Mouse (Mus musculus): ENCODE measurements around the gene Tmc1. TPM values are rescaled to one million over a fixed set of nuclear protein-coding genes. Genes with fewer than 3 reads are reported as not detected.

The Tmc1 gene
- polyA plus RNA-seq (2012; fragmentation: generic; extraction: Trizol), result not detected
- long read RNA-seq, experiment 1, result 0 reads
- long read RNA-seq, experiment 2, result 0 reads

- TF ChIP-seq MAX (IDR thresholded peaks at IDR 0.05), result no peak
- TF ChIP-seq FOSL1 (IDR thresholded peaks at IDR 0.05; ENCODE audit: insufficient read depth, low read length, poor library complexity, severe bottlenecking), result no peak
- no peak for TF ChIP-seq CEBPB (IDR thresholded peaks at IDR 0.05; ENCODE audit: low read depth)
- TF ChIP-seq MYOD1 (IDR thresholded peaks at IDR 0.05; ENCODE audit: control insufficient read depth, insufficient read length, low read depth), result no peak
- no peak for TF ChIP-seq MYOG (IDR thresholded peaks at IDR 0.05; ENCODE audit: control insufficient read depth, extremely low read depth, insufficient read length)
- TF ChIP-seq USF1 (IDR thresholded peaks at IDR 0.05; ENCODE audit: low read depth), result no peak
- no peak for TF ChIP-seq CTCF (IDR thresholded peaks at IDR 0.05; ENCODE audit: control insufficient read depth, insufficient read depth, insufficient read length)
- no peaks in the 10 kb centered on the region for H3K27me3 ChIP-seq (ENCODE audit: control insufficient read depth, insufficient read depth, insufficient read length)
Observed at GRCm38 (mm10) chr19:20953874-20954273, at the start of gene Tmc1. TSS of gene Tmc1 (minus strand) at chr19:20954202.

GRCm38 (mm10) chr19:21001552-21001951 is 47.5 kb upstream of the Tmc1 start:
- no peak overlapping the region for H3K4me3 ChIP-seq (ENCODE audit: insufficient read depth, poor library complexity, severe bottlenecking)
- TF ChIP-seq MYOG (IDR thresholded peaks at IDR 0.05; ENCODE audit: control insufficient read depth, extremely low read depth, insufficient read length) (no peak), MAX (IDR thresholded peaks at IDR 0.05) (no peak), CTCF (IDR thresholded peaks at IDR 0.05; ENCODE audit: control insufficient read depth, insufficient read depth, insufficient read length) (no peak), FOSL1 (IDR thresholded peaks at IDR 0.05; ENCODE audit: insufficient read depth, low read length, poor library complexity, severe bottlenecking) (no peak), CEBPB (IDR thresholded peaks at IDR 0.05; ENCODE audit: low read depth) (no peak), USF1 (IDR thresholded peaks at IDR 0.05; ENCODE audit: low read depth) (no peak), MYOD1 (IDR thresholded peaks at IDR 0.05; ENCODE audit: control insufficient read depth, insufficient read length, low read depth) (no peak)
- H3K36me3 ChIP-seq (ENCODE audit: control insufficient read depth, insufficient read depth), result no peaks in the 10 kb centered on the region
- H3K27me3 ChIP-seq (ENCODE audit: control insufficient read depth, insufficient read depth, insufficient read length), result no peaks in the 10 kb centered on the region
- H3K79me2 ChIP-seq (ENCODE audit: control insufficient read depth, insufficient read depth), result no peaks in the 10 kb centered on the region
- no peaks in the 10 kb centered on the region for H3K79me3 ChIP-seq (ENCODE audit: low read depth)
- no peak overlapping the region for H3ac ChIP-seq (ENCODE audit: control insufficient read depth, insufficient read length, low read depth)

More at GRCm38 (mm10) chr19:20953874-20954273, at the start of gene Tmc1:
- H3ac ChIP-seq (ENCODE audit: control insufficient read depth, insufficient read length, low read depth), result no peak within 1 kb of the TSS
- H3K79me3 ChIP-seq (ENCODE audit: low read depth), result no peaks in the 10 kb centered on the region
- H3K36me3 ChIP-seq (ENCODE audit: control insufficient read depth, insufficient read depth), result no peaks in the 10 kb centered on the region
- no peaks in the 10 kb centered on the region for H3K79me2 ChIP-seq (ENCODE audit: control insufficient read depth, insufficient read depth)
- H3K4me3 ChIP-seq (ENCODE audit: insufficient read depth, poor library complexity, severe bottlenecking), result no peak within 1 kb of the TSS

GRCm38 (mm10) chr19:20979244-20979643 is 25.2 kb upstream of the Tmc1 start:
- Histone ChIP-seq H3K79me3 (ENCODE audit: low read depth) (no peaks in the 10 kb centered on the region), H3K27me3 (ENCODE audit: control insufficient read depth, insufficient read depth, insufficient read length) (no peaks in the 10 kb centered on the region), H3K79me2 (ENCODE audit: control insufficient read depth, insufficient read depth) (no peaks in the 10 kb centered on the region), H3K4me3 (ENCODE audit: insufficient read depth, poor library complexity, severe bottlenecking) (no peak overlapping the region), H3K36me3 (ENCODE audit: control insufficient read depth, insufficient read depth) (no peaks in the 10 kb centered on the region), H3ac (ENCODE audit: control insufficient read depth, insufficient read length, low read depth) (no peak overlapping the region)
- TF ChIP-seq USF1 (IDR thresholded peaks at IDR 0.05; ENCODE audit: low read depth) (no peak), MAX (IDR thresholded peaks at IDR 0.05) (no peak), FOSL1 (IDR thresholded peaks at IDR 0.05; ENCODE audit: insufficient read depth, low read length, poor library complexity, severe bottlenecking) (no peak), CTCF (IDR thresholded peaks at IDR 0.05; ENCODE audit: control insufficient read depth, insufficient read depth, insufficient read length) (no peak), MYOD1 (IDR thresholded peaks at IDR 0.05; ENCODE audit: control insufficient read depth, insufficient read length, low read depth) (no peak), CEBPB (IDR thresholded peaks at IDR 0.05; ENCODE audit: low read depth) (no peak), MYOG (IDR thresholded peaks at IDR 0.05; ENCODE audit: control insufficient read depth, extremely low read depth, insufficient read length) (no peak)

- TF ChIP-seq MYOG (IDR thresholded peaks at IDR 0.05; ENCODE audit: control insufficient read depth, extremely low read depth, insufficient read length) (no peak), MAX (IDR thresholded peaks at IDR 0.05) (no peak), USF1 (IDR thresholded peaks at IDR 0.05; ENCODE audit: low read depth) (no peak), MYOD1 (IDR thresholded peaks at IDR 0.05; ENCODE audit: control insufficient read depth, insufficient read length, low read depth) (no peak), CEBPB (IDR thresholded peaks at IDR 0.05; ENCODE audit: low read depth) (no peak), FOSL1 (IDR thresholded peaks at IDR 0.05; ENCODE audit: insufficient read depth, low read length, poor library complexity, severe bottlenecking) (no peak), CTCF (IDR thresholded peaks at IDR 0.05; ENCODE audit: control insufficient read depth, insufficient read depth, insufficient read length) (no peak)
- Histone ChIP-seq H3K79me2 (ENCODE audit: control insufficient read depth, insufficient read depth) (no peaks in the 10 kb centered on the region), H3ac (ENCODE audit: control insufficient read depth, insufficient read length, low read depth) (no peak overlapping the region), H3K36me3 (ENCODE audit: control insufficient read depth, insufficient read depth) (no peaks in the 10 kb centered on the region), H3K4me3 (ENCODE audit: insufficient read depth, poor library complexity, severe bottlenecking) (no peak overlapping the region), H3K27me3 (ENCODE audit: control insufficient read depth, insufficient read depth, insufficient read length) (no peaks in the 10 kb centered on the region), H3K79me3 (ENCODE audit: low read depth) (no peaks in the 10 kb centered on the region)
Observed at GRCm38 (mm10) chr19:20978148-20978547, 24.1 kb upstream of the Tmc1 start.

GRCm38 (mm10) chr19:20971926-20972325 is 17.9 kb upstream of the Tmc1 start:
- no peak for TF ChIP-seq CEBPB (IDR thresholded peaks at IDR 0.05; ENCODE audit: low read depth)
- TF ChIP-seq MAX (IDR thresholded peaks at IDR 0.05), result no peak
- no peak for TF ChIP-seq CTCF (IDR thresholded peaks at IDR 0.05; ENCODE audit: control insufficient read depth, insufficient read depth, insufficient read length)
- TF ChIP-seq MYOD1 (IDR thresholded peaks at IDR 0.05; ENCODE audit: control insufficient read depth, insufficient read length, low read depth), result no peak
- no peak for TF ChIP-seq MYOG (IDR thresholded peaks at IDR 0.05; ENCODE audit: control insufficient read depth, extremely low read depth, insufficient read length)
- no peak for TF ChIP-seq FOSL1 (IDR thresholded peaks at IDR 0.05; ENCODE audit: insufficient read depth, low read length, poor library complexity, severe bottlenecking)
- no peak for TF ChIP-seq USF1 (IDR thresholded peaks at IDR 0.05; ENCODE audit: low read depth)
- Histone ChIP-seq H3K79me2 (ENCODE audit: control insufficient read depth, insufficient read depth) (no peaks in the 10 kb centered on the region), H3K4me3 (ENCODE audit: insufficient read depth, poor library complexity, severe bottlenecking) (no peak overlapping the region), H3K27me3 (ENCODE audit: control insufficient read depth, insufficient read depth, insufficient read length) (no peaks in the 10 kb centered on the region), H3ac (ENCODE audit: control insufficient read depth, insufficient read length, low read depth) (no peak overlapping the region), H3K36me3 (ENCODE audit: control insufficient read depth, insufficient read depth) (no peaks in the 10 kb centered on the region), H3K79me3 (ENCODE audit: low read depth) (no peaks in the 10 kb centered on the region)
